Mouse (Mus musculus): ENCODE results near the gene Sfrp4. TPM values are rescaled to one million over a fixed set of nuclear protein-coding genes. Genes with fewer than 3 reads are reported as not detected.

Gene Sfrp4
- polyA plus RNA-seq, 1 experiment from 2014 or later = 1.0 TPM

DNA sequence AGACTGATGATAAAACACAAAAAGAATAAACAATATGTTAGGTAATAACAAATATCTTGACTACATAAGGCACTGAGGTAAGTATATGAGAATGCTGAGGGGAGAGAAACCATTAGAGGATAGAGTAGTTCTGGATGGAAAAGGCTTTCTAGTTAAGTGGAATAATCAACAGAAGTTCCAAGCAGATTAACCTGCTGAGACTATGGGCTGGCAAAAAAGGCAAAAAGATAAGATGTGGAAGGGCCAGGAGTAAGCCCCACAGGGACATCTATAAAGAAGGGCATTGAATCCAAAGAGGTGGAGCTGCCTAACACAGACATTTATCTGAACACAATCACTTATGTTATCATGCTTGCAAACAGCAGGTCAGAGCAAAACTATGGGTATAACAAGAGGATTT lies 14.8 kb upstream of the Sfrp4 start:
- Histone ChIP-seq H3K4me3 (ENCODE audit: low read length) (no peak overlapping the region), H3K27ac (ENCODE audit: low read depth, low read length) (no peak overlapping the region), H3K4me2 (replicated peaks; ENCODE audit: low read depth, low read length) (no peak overlapping the region), H3K9ac (ENCODE audit: low read depth, low read length) (no peak overlapping the region), H3K36me3 (ENCODE audit: control insufficient read depth, insufficient read depth, low read length) (no peaks in the 10 kb centered on the region), H3K27me3 (ENCODE audit: control insufficient read depth, insufficient read depth, low read length) (no peaks in the 10 kb centered on the region), H3K4me1 (ENCODE audit: control insufficient read depth, insufficient read depth, low read length) (no peaks in the 10 kb centered on the region), H3K9me3 (ENCODE audit: control insufficient read depth, low read length) (no peaks in the 10 kb centered on the region)
- ATAC-seq (ENCODE audit: low FRiP score, low TSS enrichment) = no peak

DNA sequence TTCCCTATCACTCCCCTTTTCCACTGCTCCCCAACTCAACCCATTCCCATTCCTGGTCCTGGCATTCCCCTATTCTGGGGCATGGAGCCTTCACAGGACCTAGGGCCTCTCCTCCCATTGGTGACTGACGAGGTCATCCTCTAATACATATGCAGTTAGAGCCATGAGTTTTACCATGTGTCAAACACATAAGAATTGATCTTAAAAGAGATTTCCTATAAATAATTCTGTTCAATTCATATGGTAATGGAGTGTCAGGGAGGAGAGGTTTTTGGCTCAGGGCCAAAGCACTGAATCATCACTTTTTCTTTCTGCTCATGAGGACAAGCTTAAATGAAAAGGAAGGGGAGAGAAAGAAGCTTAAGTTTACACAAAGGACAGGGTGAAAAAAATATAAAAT lies 10.6 kb upstream of the Sfrp4 start:
- ATAC-seq (ENCODE audit: low FRiP score, low TSS enrichment) = no peak
- 85% methylated on average over 1 of the region's 1 CpGs for WGBS
- no peaks in the 10 kb centered on the region for H3K36me3 ChIP-seq (ENCODE audit: control insufficient read depth, insufficient read depth, low read length)
- no peak overlapping the region for H3K9ac ChIP-seq (ENCODE audit: low read depth, low read length)
- no peaks in the 10 kb centered on the region for H3K4me1 ChIP-seq (ENCODE audit: control insufficient read depth, insufficient read depth, low read length)
- H3K27ac ChIP-seq (ENCODE audit: low read depth, low read length) = no peak overlapping the region
- H3K4me2 ChIP-seq (replicated peaks; ENCODE audit: low read depth, low read length) = no peak overlapping the region
- no peaks in the 10 kb centered on the region for H3K9me3 ChIP-seq (ENCODE audit: control insufficient read depth, low read length)
- no peak overlapping the region for H3K4me3 ChIP-seq (ENCODE audit: low read length)
- no peaks in the 10 kb centered on the region for H3K27me3 ChIP-seq (ENCODE audit: control insufficient read depth, insufficient read depth, low read length)

DNA sequence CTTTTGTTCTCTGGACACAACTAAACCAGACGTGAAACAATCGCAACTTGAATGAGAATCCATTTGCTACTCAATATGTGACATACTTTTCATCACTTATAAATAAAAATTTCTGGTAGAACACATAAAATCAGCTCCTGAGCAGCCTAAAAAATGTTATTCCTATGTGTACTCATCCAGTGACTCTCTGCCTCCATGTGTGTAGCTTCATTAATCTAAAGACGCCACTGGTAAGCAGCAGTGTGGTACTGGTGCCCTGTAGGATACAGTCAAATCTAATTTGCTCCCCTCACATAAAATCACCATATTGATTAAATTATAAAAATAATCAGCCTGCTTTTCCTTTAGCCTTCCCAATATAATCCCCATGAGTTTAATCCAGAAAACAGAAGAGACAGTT lies 9.9 kb upstream of the Sfrp4 start:
- Histone ChIP-seq H3K9ac (ENCODE audit: low read depth, low read length) (no peak overlapping the region), H3K9me3 (ENCODE audit: control insufficient read depth, low read length) (no peaks in the 10 kb centered on the region), H3K4me1 (ENCODE audit: control insufficient read depth, insufficient read depth, low read length) (no peaks in the 10 kb centered on the region), H3K4me2 (replicated peaks; ENCODE audit: low read depth, low read length) (no peak overlapping the region), H3K4me3 (ENCODE audit: low read length) (no peak overlapping the region), H3K27me3 (ENCODE audit: control insufficient read depth, insufficient read depth, low read length) (no peaks in the 10 kb centered on the region), H3K27ac (ENCODE audit: low read depth, low read length) (no peak overlapping the region), H3K36me3 (ENCODE audit: control insufficient read depth, insufficient read depth, low read length) (no peaks in the 10 kb centered on the region)
- ATAC-seq (ENCODE audit: low FRiP score, low TSS enrichment) = no peak
- 94% methylated on average over 3 of the region's 3 CpGs for WGBS

DNA sequence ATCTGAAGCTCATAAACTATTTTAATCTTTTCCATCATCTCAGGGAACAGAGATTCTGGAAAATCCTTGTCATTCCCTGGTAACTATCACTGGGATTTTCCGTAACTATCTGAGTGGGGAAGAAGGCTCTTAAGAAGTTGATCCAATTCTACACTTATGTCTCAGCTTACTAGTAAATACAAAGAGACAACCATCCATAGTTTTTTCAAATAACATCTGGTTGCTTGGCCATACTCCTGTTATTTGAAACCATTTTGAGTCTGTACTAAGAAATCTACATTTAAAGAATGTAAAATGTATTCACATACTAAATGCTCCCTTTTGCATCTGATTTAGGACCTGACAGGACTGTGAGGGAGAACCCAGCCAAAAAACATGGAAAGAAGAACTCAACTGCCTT lies 9.5 kb upstream of the Sfrp4 start:
- Histone ChIP-seq H3K9me3 (ENCODE audit: control insufficient read depth, low read length) (no peaks in the 10 kb centered on the region), H3K36me3 (ENCODE audit: control insufficient read depth, insufficient read depth, low read length) (no peaks in the 10 kb centered on the region), H3K4me2 (replicated peaks; ENCODE audit: low read depth, low read length) (no peak overlapping the region), H3K4me3 (ENCODE audit: low read length) (no peak overlapping the region), H3K4me1 (ENCODE audit: control insufficient read depth, insufficient read depth, low read length) (no peaks in the 10 kb centered on the region), H3K9ac (ENCODE audit: low read depth, low read length) (no peak overlapping the region), H3K27me3 (ENCODE audit: control insufficient read depth, insufficient read depth, low read length) (no peaks in the 10 kb centered on the region), H3K27ac (ENCODE audit: low read depth, low read length) (no peak overlapping the region)
- no peak for ATAC-seq (ENCODE audit: low FRiP score, low TSS enrichment)
- WGBS = 94% methylated on average over 1 of the region's 1 CpGs

DNA sequence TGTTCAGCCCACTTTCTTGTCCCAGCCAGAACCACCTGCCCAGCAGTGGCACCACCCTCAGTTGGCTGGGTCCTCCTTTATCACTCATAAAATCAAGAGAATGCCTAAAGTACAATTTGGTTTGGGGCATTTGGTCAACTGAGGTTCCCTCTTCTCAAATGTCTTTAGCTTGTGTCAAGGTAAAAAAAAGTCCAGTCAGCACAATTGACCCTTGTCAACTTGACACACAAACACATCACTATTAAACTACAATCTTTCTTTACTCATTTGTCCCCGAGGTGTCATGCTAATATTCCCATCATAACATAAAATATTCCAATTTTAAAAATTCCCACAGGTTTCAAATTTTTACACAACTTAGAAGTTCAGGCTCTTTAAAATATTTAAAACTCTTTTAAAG lies 8.6 kb upstream of the Sfrp4 start:
- 85% methylated on average over 1 of the region's 1 CpGs for WGBS
- Histone ChIP-seq H3K36me3 (ENCODE audit: control insufficient read depth, insufficient read depth, low read length) (no peaks in the 10 kb centered on the region), H3K4me2 (replicated peaks; ENCODE audit: low read depth, low read length) (no peak overlapping the region), H3K4me1 (ENCODE audit: control insufficient read depth, insufficient read depth, low read length) (no peaks in the 10 kb centered on the region), H3K27ac (ENCODE audit: low read depth, low read length) (no peak overlapping the region), H3K9ac (ENCODE audit: low read depth, low read length) (no peak overlapping the region), H3K9me3 (ENCODE audit: control insufficient read depth, low read length) (no peaks in the 10 kb centered on the region), H3K27me3 (ENCODE audit: control insufficient read depth, insufficient read depth, low read length) (no peaks in the 10 kb centered on the region), H3K4me3 (ENCODE audit: low read length) (no peak overlapping the region)
- ATAC-seq (ENCODE audit: low FRiP score, low TSS enrichment) = no peak

DNA sequence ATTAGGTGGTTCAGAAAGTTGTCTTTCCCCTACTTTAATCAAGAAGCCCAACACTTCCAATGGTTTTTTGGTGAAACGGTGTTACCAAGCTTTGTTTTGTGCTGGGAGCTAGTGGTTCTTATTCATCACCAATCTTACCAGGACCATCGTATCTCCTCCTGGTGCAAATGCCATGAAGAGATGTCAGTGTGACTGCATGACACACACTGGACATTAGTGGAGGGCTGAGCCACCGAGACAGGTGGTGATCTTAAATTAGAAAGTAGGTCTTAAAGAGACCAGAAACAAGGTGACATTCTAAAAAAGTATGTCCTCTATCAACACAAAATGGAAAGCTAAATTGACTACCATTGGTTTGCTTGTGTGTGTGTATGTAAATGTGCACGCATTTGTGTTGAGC lies 4.8 kb upstream of the Sfrp4 start:
- ATAC-seq (ENCODE audit: low FRiP score, low TSS enrichment) = no peak

DNA sequence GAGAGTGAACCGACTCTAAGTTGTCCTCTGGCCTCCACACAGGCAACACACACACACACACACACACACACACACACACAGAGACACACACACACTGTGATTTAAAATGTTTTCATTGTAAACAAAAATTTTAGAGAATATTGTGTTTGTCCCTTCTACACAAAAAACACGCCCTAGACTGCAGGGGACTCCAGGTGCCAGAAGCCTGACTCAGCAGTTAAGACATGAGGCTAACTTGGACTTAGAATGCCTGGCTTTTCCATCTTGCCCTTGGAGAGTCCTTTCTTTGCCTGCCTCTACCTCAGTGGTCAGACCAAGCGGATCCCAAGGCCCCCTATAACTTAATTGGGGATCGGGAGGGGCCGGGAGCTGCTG lies 4.1 kb upstream of the Sfrp4 start:
- Histone ChIP-seq H3K9me3 (ENCODE audit: control insufficient read depth, low read length) (no peaks in the 10 kb centered on the region), H3K4me1 (ENCODE audit: control insufficient read depth, insufficient read depth, low read length) (0 out of 2 replicates have a peak, but pooled peaks cover 6% of the 10 kb centered on the region), H3K27me3 (ENCODE audit: control insufficient read depth, insufficient read depth, low read length) (peaks cover 7% of the 10 kb centered on the region), H3K4me2 (replicated peaks; ENCODE audit: low read depth, low read length) (peak overlapping the region; percentile 92), H3K27ac (ENCODE audit: low read depth, low read length) (no peak overlapping the region), H3K36me3 (ENCODE audit: control insufficient read depth, insufficient read depth, low read length) (no peaks in the 10 kb centered on the region), H3K4me3 (ENCODE audit: low read length) (peak overlapping the region; percentile 73), H3K9ac (ENCODE audit: low read depth, low read length) (peak overlapping the region; percentile 80)
- ATAC-seq (ENCODE audit: low FRiP score, low TSS enrichment) = peak; percentile 64
- WGBS = 3% methylated on average over 5 of the region's 5 CpGs

More for the DNA sequence above, 4.8 kb upstream of the Sfrp4 start:
- H3K36me3 ChIP-seq (ENCODE audit: control insufficient read depth, insufficient read depth, low read length) = no peaks in the 10 kb centered on the region
- no peak overlapping the region for H3K4me3 ChIP-seq (ENCODE audit: low read length)
- no peaks in the 10 kb centered on the region for H3K9me3 ChIP-seq (ENCODE audit: control insufficient read depth, low read length)
- H3K27me3 ChIP-seq (ENCODE audit: control insufficient read depth, insufficient read depth, low read length) = no peaks in the 10 kb centered on the region
- no peak overlapping the region for H3K9ac ChIP-seq (ENCODE audit: low read depth, low read length)
- H3K4me1 ChIP-seq (ENCODE audit: control insufficient read depth, insufficient read depth, low read length) = 0 out of 2 replicates have a peak, but pooled peaks cover under 1% of the 10 kb centered on the region
- 94% methylated on average over 4 of the region's 4 CpGs for WGBS
- H3K27ac ChIP-seq (ENCODE audit: low read depth, low read length) = no peak overlapping the region
- H3K4me2 ChIP-seq (replicated peaks; ENCODE audit: low read depth, low read length) = no peak overlapping the region

DNA sequence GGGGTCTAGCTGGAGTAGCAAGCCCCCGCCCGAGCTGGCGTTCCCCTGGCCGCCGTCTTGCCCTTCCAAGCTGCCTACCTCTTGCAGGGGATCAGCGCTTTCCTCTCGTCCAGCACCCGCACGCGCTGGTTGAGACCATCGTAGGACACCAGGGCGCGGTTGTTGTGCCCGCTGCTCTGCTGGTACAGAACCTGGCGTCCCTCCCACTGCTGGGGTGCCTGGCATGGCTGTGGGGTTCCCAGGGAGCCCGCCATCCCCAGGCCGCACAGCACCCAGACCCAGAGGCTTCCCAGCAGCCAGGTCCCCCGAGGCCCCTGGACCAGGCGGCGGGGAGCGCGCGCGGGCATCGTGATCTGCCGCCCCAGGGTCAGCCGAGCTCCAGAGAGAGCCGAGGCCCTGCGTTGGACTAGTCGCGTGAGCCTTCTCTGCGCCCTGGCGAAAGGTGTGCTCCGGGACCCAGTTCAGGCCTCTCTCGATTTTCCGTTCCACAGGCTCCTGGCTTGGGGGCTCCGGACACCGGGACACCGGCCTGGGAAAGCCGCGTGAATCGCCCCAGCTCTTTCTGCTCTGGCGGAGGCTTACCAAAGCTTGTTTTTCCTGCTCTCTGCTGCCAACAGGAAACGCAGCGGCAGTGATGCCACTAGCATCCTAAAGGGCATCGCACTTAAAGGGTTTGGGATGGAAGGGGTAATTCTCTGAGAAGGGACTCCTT lies 3.5 kb upstream of the Sfrp4 start, which contains the start of gene Epdr1:
Gene Epdr1, minus strand, starts transcription at position 712 of the 712 bp plus-strand sequence.
- H3K9me3 ChIP-seq (ENCODE audit: control insufficient read depth, low read length) = no peaks in the 10 kb centered on the region
- H3K36me3 ChIP-seq (ENCODE audit: control insufficient read depth, insufficient read depth, low read length) = no peaks in the 10 kb centered on the region
- peak within 1 kb of the TSS; percentile 92 for H3K4me2 ChIP-seq (replicated peaks; ENCODE audit: low read depth, low read length)
- H3K9ac ChIP-seq (ENCODE audit: low read depth, low read length) = peak within 1 kb of the TSS; percentile 80
- under 1% methylated on average over 46 of the region's 46 CpGs for WGBS
- H3K4me1 ChIP-seq (ENCODE audit: control insufficient read depth, insufficient read depth, low read length) = 0 out of 2 replicates have a peak, but pooled peaks cover 6% of the 10 kb centered on the region
- H3K27me3 ChIP-seq (ENCODE audit: control insufficient read depth, insufficient read depth, low read length) = peaks cover 11% of the 10 kb centered on the region
- peak within 1 kb of the TSS; percentile 51; the same call in 1 of the 2 replicates for H3K27ac ChIP-seq (ENCODE audit: low read depth, low read length)
- ATAC-seq (ENCODE audit: low FRiP score, low TSS enrichment) = peak; percentile 87
- peak within 1 kb of the TSS; percentile 73 for H3K4me3 ChIP-seq (ENCODE audit: low read length)

DNA sequence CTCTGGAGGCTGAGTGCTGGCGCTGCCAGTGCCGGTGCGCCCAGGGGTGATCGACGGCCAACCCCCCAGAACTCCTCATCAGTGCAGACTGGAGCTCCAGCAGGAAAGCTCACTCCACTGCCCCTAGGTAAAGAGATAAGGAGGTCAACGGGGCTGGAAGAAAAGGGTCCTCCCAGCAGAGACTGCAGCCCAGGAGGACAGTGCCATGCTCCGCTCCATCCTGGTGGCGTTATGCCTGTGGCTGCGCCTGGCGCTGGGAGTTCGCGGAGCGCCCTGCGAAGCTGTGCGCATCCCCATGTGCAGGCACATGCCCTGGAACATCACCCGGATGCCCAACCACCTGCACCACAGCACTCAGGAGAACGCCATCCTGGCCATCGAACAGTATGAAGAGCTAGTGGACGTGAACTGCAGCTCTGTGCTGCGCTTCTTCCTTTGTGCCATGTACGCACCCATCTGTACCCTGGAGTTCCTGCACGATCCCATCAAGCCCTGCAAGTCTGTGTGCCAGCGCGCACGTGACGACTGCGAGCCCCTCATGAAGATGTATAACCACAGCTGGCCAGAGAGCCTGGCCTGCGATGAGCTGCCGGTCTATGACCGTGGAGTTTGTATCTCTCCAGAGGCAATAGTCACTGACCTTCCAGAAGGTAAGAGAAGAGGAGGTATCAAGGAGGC lies 463 bp downstream of the Sfrp4 start:
- Histone ChIP-seq H3K4me1 (ENCODE audit: control insufficient read depth, insufficient read depth, low read length) (0 out of 2 replicates have a peak, but pooled peaks cover 6% of the 10 kb centered on the region), H3K9me3 (ENCODE audit: control insufficient read depth, low read length) (no peaks in the 10 kb centered on the region), H3K36me3 (ENCODE audit: control insufficient read depth, insufficient read depth, low read length) (no peaks in the 10 kb centered on the region), H3K4me3 (ENCODE audit: low read length) (peak overlapping the region; percentile 46), H3K27ac (ENCODE audit: low read depth, low read length) (0 out of 2 replicates have a peak overlapping the region, but pooled peaks have one; percentile 6), H3K9ac (ENCODE audit: low read depth, low read length) (peak overlapping the region; percentile 47; the same call in 1 of the 2 replicates), H3K4me2 (replicated peaks; ENCODE audit: low read depth, low read length) (peak overlapping the region; percentile 87), H3K27me3 (ENCODE audit: control insufficient read depth, insufficient read depth, low read length) (peaks cover 14% of the 10 kb centered on the region)
- ATAC-seq (ENCODE audit: low FRiP score, low TSS enrichment) = peak; percentile 32; the same call in 1 of the 2 replicates
- WGBS = 23% methylated on average over 30 of the region's 30 CpGs
